Mouse (Mus musculus): Measurements from ENCODE around the gene Olfr342.

- no peak for TF ChIP-seq CTCF (IDR thresholded peaks at IDR 0.05; ENCODE audit: control insufficient read depth, insufficient read depth, insufficient replicate concordance, low read depth, low read length)
- no peak for TF ChIP-seq POLR2A (IDR thresholded peaks at IDR 0.05; ENCODE audit: control insufficient read depth, low read depth, low read length)
These were observed at the start of gene Olfr342 for GRCm38 (mm10) chr2:36524698-36525097.
